Mouse (Mus musculus) C3H10T1/2 (cell line): ENCODE measurements around the gene Zfp54. TPM values are rescaled to one million over a fixed set of nuclear protein-coding genes. Genes with fewer than 3 reads are reported as not detected.

Source experiments
- polyA plus RNA-seq, 2 experiments: library from polyadenylated mRNA; unstranded; fragments of >200 nt; fragmentation: generic; extraction: Trizol; gene quantifications; one replicate each; pipeline ENCODE4 v1.2.1; 2012; ENCODE audit warnings: missing spikeins in 2 of 2

Zfp54 gene
- under 1 TPM; 0.04 to 0.77 TPM for polyA plus RNA-seq

GRCm38 (mm10) chr17:21422664-21423599 lies at the start of gene Zfp54:
Gene Zfp54, plus strand, starts transcription at chr17:21423227.

DNA sequence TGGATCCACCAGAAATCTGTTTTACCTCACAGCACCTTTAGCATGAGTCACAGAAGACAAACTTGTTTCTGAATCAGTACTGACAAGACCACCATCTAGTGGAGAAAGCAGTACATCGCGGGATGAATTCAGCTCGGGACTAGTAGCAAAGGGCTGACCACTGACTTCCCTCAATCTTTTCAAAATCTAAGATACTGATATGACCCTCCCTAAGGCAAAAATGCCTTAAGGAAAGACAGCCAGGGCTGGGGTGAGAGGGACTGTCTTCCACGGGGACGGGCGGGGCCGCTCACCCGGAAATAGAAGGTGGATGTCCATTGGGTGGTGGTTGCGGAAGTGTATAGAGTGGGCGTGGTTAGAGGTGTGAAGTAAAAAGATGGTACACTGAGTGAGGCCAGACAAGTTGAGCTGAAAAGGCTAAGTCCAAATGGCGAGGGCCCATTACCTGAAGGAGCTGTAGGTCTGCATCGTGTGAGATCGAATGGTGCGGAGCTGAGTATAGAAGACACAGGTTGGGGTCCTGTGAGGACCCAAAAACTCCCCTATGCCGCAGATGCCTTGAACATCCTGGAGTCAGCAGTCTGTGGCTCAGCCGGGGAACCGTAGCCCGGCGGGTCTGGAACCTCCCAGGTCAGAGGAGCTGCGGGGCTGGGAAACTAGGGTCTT lies 39.5 kb upstream of the Zfp54 start, which contains the start of gene Zfp677:
TSS of gene Zfp677 (plus strand) at position 358 of the 666 bp plus-strand sequence.

DNA sequence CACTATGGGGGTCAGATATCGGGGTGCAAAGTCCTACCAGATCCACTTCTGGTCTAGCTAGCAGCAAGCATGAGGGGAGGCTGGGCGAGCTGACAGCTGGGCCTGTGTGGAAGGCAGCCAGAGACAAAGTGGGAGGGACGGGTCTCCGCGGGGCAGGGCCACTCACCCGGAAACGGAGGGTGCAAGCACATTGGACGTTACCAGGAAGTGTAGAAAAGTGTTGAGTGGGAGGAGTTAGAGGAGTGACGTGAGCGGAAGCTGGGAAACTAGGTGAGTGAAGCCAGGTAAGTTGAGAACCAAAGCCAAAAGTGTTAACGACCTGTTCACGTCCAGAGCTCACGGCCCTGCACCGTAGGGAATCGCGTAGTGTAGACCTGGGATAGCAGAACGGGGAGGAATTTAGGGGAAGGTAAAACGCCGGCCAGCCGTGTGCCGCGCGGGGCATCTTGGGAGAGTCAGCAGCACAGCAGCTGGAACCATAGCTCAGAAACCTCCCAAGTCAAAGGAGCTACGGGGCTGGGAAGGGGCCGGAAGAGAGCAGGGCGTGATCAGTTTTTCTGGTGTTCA lies 27.2 kb downstream of the Zfp54 start, which contains the start of gene Zfp51:
TSS of gene Zfp51 (plus strand) at position 237 of the 567 bp plus-strand sequence.

Other genes with a start within 250 kb of the Zfp54 start
- gene Vmn1r234, start 197.1 kb upstream of the Zfp54 start, polyA plus RNA-seq, result not detected
- gene Vmn1r235, start 166.8 kb upstream of the Zfp54 start, polyA plus RNA-seq, result not detected
- not detected for gene Vmn1r236, start 140.3 kb upstream of the Zfp54 start, polyA plus RNA-seq
- not detected for gene Vmn1r237, start 111.4 kb upstream of the Zfp54 start, polyA plus RNA-seq
- under 1 TPM; 0.02 to 0.52 TPM for gene Zfp677, start 39.5 kb upstream of the Zfp54 start, polyA plus RNA-seq
- under 1 TPM; 0.04 to 0.90 TPM for gene Zfp51, start 27.1 kb downstream of the Zfp54 start, polyA plus RNA-seq
- 1 to 10 TPM in 1 of 2 experiments, under 1 TPM in 1; 0.42 to 1.3 TPM for gene Zfp53, start 65.8 kb downstream of the Zfp54 start, polyA plus RNA-seq
- gene Zfp52, start 112.3 kb downstream of the Zfp54 start, polyA plus RNA-seq, result under 1 TPM; 0.12 to 0.86 TPM
- gene Zfp948, start 143.8 kb downstream of the Zfp54 start, polyA plus RNA-seq, result 1 to 10 TPM in 1 of 2 experiments, under 1 TPM in 1; 0.20 to 1.8 TPM
- gene Zfp983, start 227.4 kb downstream of the Zfp54 start, polyA plus RNA-seq, result under 1 TPM; 0.01 to 0.71 TPM